Mouse (Mus musculus) ES-Bruce4 (cell line): Measurements from ENCODE around the gene Golga4.

Experiments
- EP300 ChIP-seq: IDR thresholded peaks from 2 replicates; pipeline ENCODE4 v1.6.1; 2011; ENCODE audit warnings: low read depth, low read length; ENCODE audit not compliant: insufficient read depth
- POLR2A ChIP-seq: IDR thresholded peaks from one replicate; pipeline ENCODE4 v1.8.1; 2011; ENCODE audit warnings: low read length; ENCODE audit not compliant: insufficient read depth

- TF ChIP-seq POLR2A (no peak), EP300 (no peak)
Observed at GRCm38 (mm10) chr9:118494106-118494505, 12.0 kb upstream of the Golga4 start.
